Mouse (Mus musculus) cortical plate, adult 2 months (tissue): ENCODE measurements around the gene Col1a1.

Experiments used
- CTCF ChIP-seq: fragments of 200-500 bp; IDR thresholded peaks from 2 replicates; pipeline ENCODE4 v1.5.1; 2011; ENCODE audit warnings: mild to moderate bottlenecking, control low read depth, low read length; ENCODE audit not compliant: insufficient read depth; ENCODE audit errors: extremely low read depth
- POLR2A ChIP-seq: fragments of 200-500 bp; IDR thresholded peaks from 2 replicates; pipeline ENCODE4 v1.6.1; 2011; ENCODE audit warnings: mild to moderate bottlenecking, low read length, control low read depth; ENCODE audit not compliant: insufficient read depth; ENCODE audit errors: extremely low read depth

- TF ChIP-seq POLR2A (no peak), CTCF (no peak)
Measured at GRCm38 (mm10) chr11:94916477-94916876, 19.5 kb upstream of the Col1a1 start.
